20 mouse cellular contexts compared by ENCODE assay signal in the genomic region with DNA sequence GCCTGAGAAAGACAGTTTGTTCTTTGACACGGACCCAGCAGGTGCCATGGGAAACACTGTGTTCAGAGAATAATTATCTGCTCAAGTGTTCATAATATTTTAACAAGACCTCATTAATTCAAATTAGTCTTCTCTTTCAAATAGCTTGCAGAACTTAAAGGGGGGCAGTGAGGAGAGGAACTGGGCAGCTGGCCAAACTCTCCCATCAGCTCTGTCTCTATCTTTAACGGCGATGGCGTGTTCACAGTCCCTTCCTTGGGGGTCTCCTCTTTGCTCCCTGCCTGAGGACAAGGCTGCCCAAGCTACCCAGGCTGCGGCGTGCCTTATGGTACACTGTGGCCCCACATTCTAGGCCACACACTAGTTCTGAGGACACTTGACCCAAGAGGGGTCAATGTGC. TPM values are rescaled to one million over a fixed set of nuclear protein-coding genes. Genes with fewer than 3 reads are reported as not detected.
DNase-seq lines count a peak whose midpoint lies in the region; ATAC-seq and TF ChIP-seq lines count a peak whose summit lies in the region.
"Had no signal": no experiment of that assay in that cellular context is flagged by ENCODE, and none has a peak within 500 bp of the region (broad histone marks: within the 10 kb centered on the region; RNA-seq: fewer than 3 reads in every experiment).

No protein-coding gene starts in this region.

- no peak overlapping the region for H3K4me2 ChIP-seq in hindbrain, postnatal 0 days (ENCODE audit: low read depth, low read length)
- H3K4me2 ChIP-seq in hindbrain, embryonic 16.5 days (ENCODE audit: low read length): no peak overlapping the region
- no peak overlapping the region for H3K4me2 ChIP-seq in midbrain, embryonic 11.5 days
- no peak overlapping the region for H3K4me2 ChIP-seq in midbrain, embryonic 16.5 days (ENCODE audit: low read length)
- no peak overlapping the region for H3K4me2 ChIP-seq in midbrain, postnatal 0 days (ENCODE audit: low read depth, low read length, poor library complexity, severe bottlenecking)
- H3K4me2 ChIP-seq: liver, embryonic 13.5 days; lung, embryonic 15.5 days; midbrain, embryonic 12.5 days had no signal

- H3K36me3 ChIP-seq in hindbrain, postnatal 0 days (ENCODE audit: insufficient read depth, low read length): no peaks in the 10 kb centered on the region
- no peaks in the 10 kb centered on the region for H3K36me3 ChIP-seq in hindbrain, embryonic 16.5 days (ENCODE audit: control insufficient read depth, insufficient read depth, low read length)
- no peaks in the 10 kb centered on the region for H3K36me3 ChIP-seq in midbrain, embryonic 11.5 days (ENCODE audit: control insufficient read depth, insufficient read depth, low read length)
- no peaks in the 10 kb centered on the region for H3K36me3 ChIP-seq in midbrain, embryonic 16.5 days (ENCODE audit: control insufficient read depth, insufficient read depth, low read length)
- no peaks in the 10 kb centered on the region for H3K36me3 ChIP-seq in midbrain, postnatal 0 days (ENCODE audit: insufficient read depth, low read length)
- H3K36me3 ChIP-seq: liver, embryonic 13.5 days; lung, embryonic 15.5 days; midbrain, embryonic 12.5 days had no signal

- no peak for ATAC-seq in hindbrain, postnatal 0 days
- no peak for ATAC-seq in hindbrain, embryonic 16.5 days
- ATAC-seq in midbrain, embryonic 11.5 days (ENCODE audit: low FRiP score): no peak
- ATAC-seq in midbrain, embryonic 16.5 days: no peak
- ATAC-seq in midbrain, postnatal 0 days (ENCODE audit: low FRiP score): no peak

- no peak for TF ChIP-seq CTCF in hindbrain, postnatal 0 days (IDR thresholded peaks at IDR 0.05; ENCODE audit: low read depth)
- no peak for TF ChIP-seq CTCF in cortical plate, adult 2 months (IDR thresholded peaks at IDR 0.05; ENCODE audit: extremely low read depth, insufficient read depth, low read length)
- no peak for TF ChIP-seq CTCF in midbrain, postnatal 0 days (IDR thresholded peaks at IDR 0.05)

- H3K4me3 ChIP-seq in hindbrain, postnatal 0 days (ENCODE audit: low read length): no peak overlapping the region
- H3K4me3 ChIP-seq in hindbrain, embryonic 16.5 days (ENCODE audit: low read length): no peak overlapping the region
- H3K4me3 ChIP-seq in midbrain, embryonic 11.5 days (ENCODE audit: low read depth, low read length): no peak overlapping the region
- H3K4me3 ChIP-seq in midbrain, embryonic 16.5 days (ENCODE audit: low read depth, low read length): no peak overlapping the region
- no peak overlapping the region for H3K4me3 ChIP-seq in cortical plate, adult 2 months (ENCODE audit: insufficient read depth, low read length)
- H3K4me3 ChIP-seq in midbrain, postnatal 0 days (ENCODE audit: low read depth, low read length): no peak overlapping the region
- H3K4me3 ChIP-seq: liver, embryonic 13.5 days; lung, embryonic 15.5 days; midbrain, embryonic 12.5 days had no signal

- H3K4me1 ChIP-seq in hindbrain, postnatal 0 days (ENCODE audit: insufficient read depth, low read length): peaks cover 4% of the 10 kb centered on the region
- no peaks in the 10 kb centered on the region; the same call in none of the 2 replicates for H3K4me1 ChIP-seq in hindbrain, embryonic 16.5 days (ENCODE audit: control insufficient read depth, insufficient read depth, low read depth, low read length)
- H3K4me1 ChIP-seq in midbrain, embryonic 11.5 days (ENCODE audit: control insufficient read depth, insufficient read depth, low read length): no peaks in the 10 kb centered on the region
- H3K4me1 ChIP-seq in midbrain, embryonic 16.5 days (ENCODE audit: control insufficient read depth, insufficient read depth, low read length): peaks cover 5% of the 10 kb centered on the region; the same call in 1 of the 2 replicates
- H3K4me1 ChIP-seq in cortical plate, adult 2 months (ENCODE audit: control insufficient read depth, insufficient read depth, low read length): peaks cover 3% of the 10 kb centered on the region; the same call in 1 of the 2 replicates
- no peaks in the 10 kb centered on the region for H3K4me1 ChIP-seq in midbrain, postnatal 0 days (ENCODE audit: insufficient read depth, low read length)

- no peak overlapping the region for H3K9ac ChIP-seq in hindbrain, postnatal 0 days (replicated peaks; ENCODE audit: low read length)
- H3K9ac ChIP-seq in hindbrain, embryonic 16.5 days (ENCODE audit: low read depth, low read length): no peak overlapping the region
- H3K9ac ChIP-seq in midbrain, embryonic 11.5 days (ENCODE audit: low read length): no peak overlapping the region
- H3K9ac ChIP-seq in midbrain, embryonic 16.5 days (ENCODE audit: low read depth, low read length): no peak overlapping the region
- no peak overlapping the region for H3K9ac ChIP-seq in midbrain, postnatal 0 days (replicated peaks; ENCODE audit: low read length, poor library complexity, severe bottlenecking)
- H3K9ac ChIP-seq: liver, embryonic 13.5 days; lung, embryonic 15.5 days; midbrain, embryonic 12.5 days had no signal

- WGBS in hindbrain, postnatal 0 days: 40% methylated on average over 6 of the region's 6 CpGs
- 39% methylated on average over 6 of the region's 6 CpGs for WGBS in hindbrain, embryonic 16.5 days
- 85% methylated on average over 6 of the region's 6 CpGs for WGBS in midbrain, embryonic 11.5 days
- WGBS in midbrain, embryonic 16.5 days: 46% methylated on average over 6 of the region's 6 CpGs
- WGBS in midbrain, postnatal 0 days: 44% methylated on average over 6 of the region's 6 CpGs

- TF ChIP-seq POLR2A in cortical plate, adult 2 months (IDR thresholded peaks at IDR 0.05; ENCODE audit: extremely low read depth, insufficient read depth, low read length): no peak

- peak; percentile 51 for DNase-seq in hindbrain, postnatal 0 days (ENCODE audit: low spot score)
- peak; percentile 39 for DNase-seq in midbrain, embryonic 11.5 days (ENCODE audit: low spot score, missing footprints)
- DNase-seq in midbrain, postnatal 0 days (ENCODE audit: low spot score): peak; percentile 38
- no peak for DNase-seq in cerebellum, postnatal 25 days
- no peak for DNase-seq in frontal cortex, postnatal 10 days (ENCODE audit: low spot score in 2 of 2)
- DNase-seq: adrenal gland, postnatal 36 days; cerebellum, adult 18-20 months; gastrocnemius, postnatal 36 days; kidney, adult 11 months; liver, embryonic 13.5 days; right cerebral cortex, adult 18-20 months; thymus, adult 18-20 months; thymus, postnatal 4 days had no signal

- no peaks in the 10 kb centered on the region for H3K27me3 ChIP-seq in hindbrain, postnatal 0 days (ENCODE audit: insufficient read depth, low read length)
- no peaks in the 10 kb centered on the region for H3K27me3 ChIP-seq in hindbrain, embryonic 16.5 days (replicated peaks; ENCODE audit: control insufficient read depth, insufficient read depth, low read length)
- H3K27me3 ChIP-seq in midbrain, embryonic 11.5 days (ENCODE audit: control insufficient read depth, insufficient read depth, low read length): no peaks in the 10 kb centered on the region
- no peaks in the 10 kb centered on the region for H3K27me3 ChIP-seq in midbrain, embryonic 16.5 days (ENCODE audit: control insufficient read depth, insufficient read depth, low read depth, low read length)
- H3K27me3 ChIP-seq in midbrain, postnatal 0 days (ENCODE audit: insufficient read depth, low read length): no peaks in the 10 kb centered on the region
- H3K27me3 ChIP-seq: liver, embryonic 13.5 days; lung, embryonic 15.5 days; midbrain, embryonic 12.5 days had no signal

- no peak overlapping the region for H3K27ac ChIP-seq in hindbrain, postnatal 0 days
- no peak overlapping the region for H3K27ac ChIP-seq in hindbrain, embryonic 16.5 days (ENCODE audit: low read depth, low read length)
- H3K27ac ChIP-seq in midbrain, embryonic 11.5 days (ENCODE audit: low read depth, low read length): no peak overlapping the region
- no peak overlapping the region for H3K27ac ChIP-seq in midbrain, embryonic 16.5 days (ENCODE audit: low read length)
- peak overlapping the region; percentile 14; the same call in 1 of the 2 replicates for H3K27ac ChIP-seq in cortical plate, adult 2 months (ENCODE audit: insufficient read depth, low read length)
- no peak overlapping the region for H3K27ac ChIP-seq in midbrain, postnatal 0 days (ENCODE audit: low read depth, low read length)
- H3K27ac ChIP-seq: lung, embryonic 15.5 days; macrophage; midbrain, embryonic 12.5 days had no signal

- H3K9me3 ChIP-seq in hindbrain, postnatal 0 days (ENCODE audit: low read length): no peaks in the 10 kb centered on the region
- H3K9me3 ChIP-seq in hindbrain, embryonic 16.5 days (ENCODE audit: control insufficient read depth, low read length): no peaks in the 10 kb centered on the region
- no peaks in the 10 kb centered on the region for H3K9me3 ChIP-seq in midbrain, embryonic 11.5 days (ENCODE audit: control insufficient read depth, low read length)
- no peaks in the 10 kb centered on the region for H3K9me3 ChIP-seq in midbrain, embryonic 16.5 days (replicated peaks; ENCODE audit: control insufficient read depth, low read length, poor library complexity, severe bottlenecking)
- no peaks in the 10 kb centered on the region for H3K9me3 ChIP-seq in midbrain, postnatal 0 days (ENCODE audit: low read length)
- H3K9me3 ChIP-seq: liver, embryonic 13.5 days; lung, embryonic 15.5 days; midbrain, embryonic 12.5 days had no signal

RNA-seq across cellular contexts. Expression of gene Clmn, which starts 37.2 kb away (rescaled TPM):
- 2.6 and 3.1 TPM in 2 replicates for total RNA-seq in hindbrain, postnatal 0 days (2014; rRNA removed)
- polyA plus RNA-seq in hindbrain, postnatal 0 days (2015; fragmentation: Nextera tagmentation; extraction: Ambion mirVana): 1.7 and 2.6 TPM in 2 replicates
- polyA plus RNA-seq in hindbrain, embryonic 16.5 days (2015; fragmentation: Nextera tagmentation; extraction: Ambion mirVana): 1.2 TPM in 2 replicates
- 1.9 and 2.5 TPM in 2 replicates for polyA plus RNA-seq in midbrain, embryonic 11.5 days (2014; fragmentation: Nextera tagmentation; extraction: Ambion mirVana)
- 0.97 and 1.7 TPM in 2 replicates for polyA plus RNA-seq in midbrain, embryonic 16.5 days (2015; fragmentation: Nextera tagmentation; extraction: Ambion mirVana)
- 20.6 and 21.2 TPM in 2 replicates for polyA plus RNA-seq in cortical plate, adult 2 months (2012; rRNA removed)
- 2.2 and 3.1 TPM in 2 replicates for total RNA-seq in midbrain, postnatal 0 days (2014; rRNA removed)
- 1.4 and 2.4 TPM in 2 replicates for polyA plus RNA-seq in midbrain, postnatal 0 days (2015; fragmentation: Nextera tagmentation; extraction: Ambion mirVana)
- total RNA-seq: CH12.LX had no signal
- polyA plus RNA-seq: macrophage had no signal

Comparison
In these comparisons a context has a peak if more than half of its experiments do, and no peak if none do; other contexts are left out.
1. DNase-seq: peak in hindbrain, postnatal 0 days (single experiment), midbrain, embryonic 11.5 days (single experiment) and midbrain, postnatal 0 days (single experiment); none in cerebellum, postnatal 25 days (0 of 2) and frontal cortex, postnatal 10 days (0 of 2).